In the genomic region with DNA sequence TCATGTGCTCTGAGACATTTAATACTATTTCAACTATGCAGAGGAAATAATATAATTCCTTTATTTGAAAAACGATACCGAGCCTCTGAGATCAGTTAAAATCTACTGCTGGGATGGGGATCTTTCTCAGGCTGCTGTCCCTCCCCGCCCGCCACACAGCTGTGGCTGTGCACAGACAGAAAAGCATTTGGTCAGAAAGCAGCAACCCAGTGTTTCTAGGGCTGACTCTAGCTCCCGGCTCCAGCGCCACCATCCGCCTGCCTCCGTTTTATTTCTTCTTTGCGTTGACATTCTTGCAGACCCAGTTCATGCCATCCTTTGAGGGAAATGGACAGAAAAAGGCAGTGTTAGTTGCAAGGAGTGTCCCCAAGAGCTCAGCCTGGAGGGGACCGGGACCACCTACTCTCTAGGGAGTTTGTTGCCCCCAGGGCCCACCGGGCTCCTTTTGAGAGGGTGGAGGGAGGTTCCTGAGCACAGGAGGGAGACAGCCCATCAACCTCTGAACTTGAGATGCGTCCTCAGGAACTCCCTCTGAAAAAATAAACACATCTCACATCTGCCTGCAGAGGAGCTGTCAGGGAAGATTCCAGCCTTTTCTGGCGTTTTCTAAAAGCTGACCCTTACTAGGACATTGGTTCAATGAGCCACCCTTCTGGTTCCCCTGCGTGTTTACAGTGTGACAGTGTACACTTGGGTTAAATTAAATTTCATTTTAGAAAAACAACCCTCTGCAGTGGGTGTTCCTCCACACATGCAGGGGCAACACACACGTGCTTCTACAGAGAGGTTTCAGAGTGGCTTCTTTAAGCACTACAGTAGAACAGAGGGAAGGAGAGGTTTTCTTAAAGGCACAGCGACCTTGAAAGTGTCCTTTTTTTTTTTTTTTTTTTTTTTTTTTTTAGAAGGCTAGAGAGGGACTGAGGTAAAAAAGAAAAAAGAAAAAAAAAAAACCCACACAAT, we compare ENCODE assay signal across 8 mouse cellular contexts. TPM values are rescaled to one million over a fixed set of nuclear protein-coding genes. Genes with fewer than 3 reads are reported as not detected.
DNase-seq lines count a peak whose midpoint lies in the region; ATAC-seq and TF ChIP-seq lines count a peak whose summit lies in the region.

No protein-coding gene starts in this region.

- DNase-seq in cerebellum, adult 11-12 months = peak; percentile 21
- no peak for DNase-seq in cerebellum, adult 8-10 months
- peak; percentile 40 for DNase-seq in 416B (ENCODE audit: low read depth)
- DNase-seq in forebrain, embryonic 10.5 days (ENCODE audit: extremely low spot score, low spot score) = no peak
- peak; percentile 93 for DNase-seq in midbrain, embryonic 11.5 days (ENCODE audit: low spot score, missing footprints)
- no peak for DNase-seq in T-cell, adult 2 months (ENCODE audit: low spot score)
- DNase-seq in left cerebral cortex, postnatal 36 days (ENCODE audit: low spot score in 2 of 2) = no peak

- ATAC-seq in intestine, postnatal 0 days = no peak
- no peak for ATAC-seq in midbrain, embryonic 11.5 days (ENCODE audit: low FRiP score)

- H3K27ac ChIP-seq in forebrain, embryonic 10.5 days = peak overlapping the region; percentile 90
- no peak overlapping the region; the same call in 1 of the 2 replicates for H3K27ac ChIP-seq in intestine, postnatal 0 days (ENCODE audit: low read depth, low read length)
- peak overlapping the region; percentile 96 for H3K27ac ChIP-seq in midbrain, embryonic 11.5 days (ENCODE audit: low read depth, low read length)

- no peak overlapping the region for H3K9ac ChIP-seq in intestine, postnatal 0 days (ENCODE audit: low read depth, low read length)
- H3K9ac ChIP-seq in midbrain, embryonic 11.5 days (ENCODE audit: low read length) = peak overlapping the region; percentile 63

- TF ChIP-seq CTCF in intestine, postnatal 0 days (IDR thresholded peaks at IDR 0.05; ENCODE audit: low read depth) = peak; percentile 31

- no peaks in the 10 kb centered on the region for H3K9me3 ChIP-seq in forebrain, embryonic 10.5 days
- no peaks in the 10 kb centered on the region for H3K9me3 ChIP-seq in intestine, postnatal 0 days (ENCODE audit: control insufficient read depth)
- no peaks in the 10 kb centered on the region for H3K9me3 ChIP-seq in midbrain, embryonic 11.5 days (ENCODE audit: control insufficient read depth, low read length)

- H3K36me3 ChIP-seq in forebrain, embryonic 10.5 days (replicated peaks) = peaks cover 11% of the 10 kb centered on the region
- no peaks in the 10 kb centered on the region for H3K36me3 ChIP-seq in intestine, postnatal 0 days (ENCODE audit: control insufficient read depth, insufficient read depth)
- no peaks in the 10 kb centered on the region for H3K36me3 ChIP-seq in midbrain, embryonic 11.5 days (ENCODE audit: control insufficient read depth, insufficient read depth, low read length)

- no peak overlapping the region for H3K4me2 ChIP-seq in intestine, postnatal 0 days (replicated peaks; ENCODE audit: low read depth)
- peak overlapping the region; percentile 26 for H3K4me2 ChIP-seq in midbrain, embryonic 11.5 days

- H3K4me1 ChIP-seq in forebrain, embryonic 10.5 days = peaks cover 87% of the 10 kb centered on the region
- peaks cover 11% of the 10 kb centered on the region for H3K4me1 ChIP-seq in intestine, postnatal 0 days (replicated peaks; ENCODE audit: control insufficient read depth, insufficient read depth, low read length)
- peaks cover 81% of the 10 kb centered on the region for H3K4me1 ChIP-seq in midbrain, embryonic 11.5 days (ENCODE audit: control insufficient read depth, insufficient read depth, low read length)

- peak overlapping the region; percentile 47; the same call in 1 of the 2 replicates for H3K4me3 ChIP-seq in forebrain, embryonic 10.5 days
- H3K4me3 ChIP-seq in intestine, postnatal 0 days (ENCODE audit: low read depth, low read length) = no peak overlapping the region
- H3K4me3 ChIP-seq in midbrain, embryonic 11.5 days (ENCODE audit: low read depth, low read length) = no peak overlapping the region

- intact Hi-C loops in left cerebral cortex, postnatal 36 days (cut with DNase I) = no loop called here

- WGBS in forebrain, embryonic 10.5 days = 5% methylated on average over 16 of the region's 16 CpGs
- WGBS in intestine, postnatal 0 days = 34% methylated on average over 16 of the region's 16 CpGs
- WGBS in midbrain, embryonic 11.5 days = 3% methylated on average over 16 of the region's 16 CpGs

- H3K27me3 ChIP-seq in forebrain, embryonic 10.5 days (ENCODE audit: poor library complexity, severe bottlenecking) = peaks cover 6% of the 10 kb centered on the region; the same call in 1 of the 2 replicates
- no peaks in the 10 kb centered on the region for H3K27me3 ChIP-seq in intestine, postnatal 0 days (replicated peaks; ENCODE audit: control insufficient read depth, insufficient read depth, low read length)
- no peaks in the 10 kb centered on the region for H3K27me3 ChIP-seq in midbrain, embryonic 11.5 days (ENCODE audit: control insufficient read depth, insufficient read depth, low read length)

RNA-seq across cellular contexts. Expression of a gene that starts 29.8 kb away (rescaled TPM):
- polyA plus RNA-seq in forebrain, embryonic 10.5 days (2016; fragmentation: Nextera tagmentation; extraction: Ambion mirVana) = 16.6 and 19.3 TPM in 2 replicates
- polyA plus RNA-seq in intestine, postnatal 0 days (2015; fragmentation: Nextera tagmentation; extraction: Ambion mirVana) = 16.7 and 17.1 TPM in 2 replicates
- 28.6 and 31.7 TPM in 2 replicates for polyA plus RNA-seq in midbrain, embryonic 11.5 days (2014; fragmentation: Nextera tagmentation; extraction: Ambion mirVana)
- total RNA-seq in left cerebral cortex, postnatal 36 days (2021) = 100 to 1,000 TPM; 109 to 114 TPM

RNA-seq across cellular contexts. Expression of a gene that starts 41.6 kb away (rescaled TPM):
- 196 and 201 TPM in 2 replicates for polyA plus RNA-seq in forebrain, embryonic 10.5 days (2016; fragmentation: Nextera tagmentation; extraction: Ambion mirVana)
- 21.1 and 25.6 TPM in 2 replicates for polyA plus RNA-seq in intestine, postnatal 0 days (2015; fragmentation: Nextera tagmentation; extraction: Ambion mirVana)
- 155 and 160 TPM in 2 replicates for polyA plus RNA-seq in midbrain, embryonic 11.5 days (2014; fragmentation: Nextera tagmentation; extraction: Ambion mirVana)
- 100 to 1,000 TPM; 112 to 120 TPM for total RNA-seq in left cerebral cortex, postnatal 36 days (2021)

RNA-seq across cellular contexts. Expression of a gene that starts 41.8 kb away (rescaled TPM):
- polyA plus RNA-seq in forebrain, embryonic 10.5 days (2016; fragmentation: Nextera tagmentation; extraction: Ambion mirVana) = 16.6 and 17.9 TPM in 2 replicates
- polyA plus RNA-seq in intestine, postnatal 0 days (2015; fragmentation: Nextera tagmentation; extraction: Ambion mirVana) = 5.2 and 6.2 TPM in 2 replicates
- polyA plus RNA-seq in midbrain, embryonic 11.5 days (2014; fragmentation: Nextera tagmentation; extraction: Ambion mirVana) = 12.1 and 12.7 TPM in 2 replicates
- 1 to 10 TPM; 4.3 to 7.1 TPM for total RNA-seq in left cerebral cortex, postnatal 36 days (2021)

Comparison
In these comparisons a context has a peak if more than half of its experiments do, and no peak if none do; other contexts are left out.
1. DNase-seq: peak in cerebellum, adult 11-12 months (single experiment), 416B (single experiment) and midbrain, embryonic 11.5 days (single experiment); none in cerebellum, adult 8-10 months (single experiment), forebrain, embryonic 10.5 days (single experiment), T-cell, adult 2 months (single experiment) and left cerebral cortex, postnatal 36 days (0 of 2).